Mouse (Mus musculus) embryonic fibroblast, embryonic 13.5 days (primary cell): ENCODE data around the gene Rubcnl.

ENCODE experiments used
- CTCF ChIP-seq: IDR thresholded peaks from 2 replicates; pipeline ENCODE4 v1.5.1; 2011; ENCODE audit warnings: mild to moderate bottlenecking, control low read depth, low read length, moderate library complexity, borderline replicate concordance; ENCODE audit not compliant: insufficient read depth
- POLR2A ChIP-seq: IDR thresholded peaks from 2 replicates; pipeline ENCODE4 v1.6.1; 2011; ENCODE audit warnings: low read depth, mild to moderate bottlenecking, control low read depth, low read length, moderate library complexity

GRCm38 (mm10) chr14:75031999-75032575 lies 16.3 kb downstream of the Rubcnl start:
- TF ChIP-seq CTCF (no peak), POLR2A (no peak)
